Mouse (Mus musculus) mature B cell (primary cell): Measurements from ENCODE around the gene Crx.
"Not testable (repeated sequence)": the region's sequence is repeated elsewhere in the genome, so short reads cannot be mapped to it uniquely, and the experiment has no call there.

ENCODE experiments used
- in situ Hi-C: fragments of 300-500 bp; cut with MboI; formaldehyde crosslinking; loops from 2 replicates; pipeline ENCODE4 v1.14.3; 2019

Crx gene

DNA sequence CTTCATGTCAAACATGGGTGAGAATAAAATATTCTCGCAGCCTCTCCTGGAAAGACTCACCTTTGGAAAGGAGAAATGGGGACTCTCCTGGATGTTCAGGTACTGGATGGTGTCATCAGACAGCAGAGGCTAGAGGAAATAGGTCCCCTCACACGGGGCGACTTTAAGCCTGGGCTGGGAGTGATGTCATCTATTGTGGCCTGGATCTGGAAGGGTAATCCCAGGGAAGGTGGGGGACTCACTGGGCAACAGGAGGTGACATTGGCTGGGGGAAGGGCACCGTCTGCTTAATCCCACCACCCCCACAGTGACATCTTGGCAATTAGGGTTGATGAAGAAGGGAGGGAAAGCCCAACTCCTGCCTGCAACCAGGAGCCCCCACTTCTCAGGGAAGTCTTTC is at the start of gene Crx:
Gene Crx, minus strand, starts transcription at position 213 of the 400 bp plus-strand sequence.
- in situ Hi-C loops = no loop called here

GRCm38 (mm10) chr7:15922220-15922773 is 42.5 kb upstream of the Crx start, which contains the start of gene Selenow:
Selenow (minus strand) TSS chr7:15922402.
- in situ Hi-C loops = no loop called here

DNA sequence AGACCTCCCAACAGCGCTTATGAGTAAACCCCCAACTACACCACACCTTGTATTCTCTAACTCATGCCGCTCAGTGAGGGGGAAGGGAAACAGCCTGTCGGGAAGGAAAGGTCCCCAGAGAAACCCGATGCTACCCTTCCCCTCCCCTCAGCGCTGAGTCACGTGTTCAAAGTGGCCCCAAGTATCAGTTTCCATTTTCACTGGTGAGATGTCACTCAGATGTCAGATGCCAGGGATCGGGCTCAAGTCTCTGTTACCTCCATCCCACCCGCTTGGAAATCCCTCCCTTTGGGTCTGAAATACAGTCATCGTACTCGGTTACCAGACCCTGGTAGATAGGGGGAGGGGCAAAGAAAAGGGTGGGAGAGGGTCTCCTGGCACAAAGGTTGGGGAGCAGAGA is 42.0 kb upstream of the Crx start:
- in situ Hi-C loops = no loop called here

- in situ Hi-C loops = no loop called here
Observed at GRCm38 (mm10) chr7:15920645-15921190, 41.0 kb upstream of the Crx start.

DNA sequence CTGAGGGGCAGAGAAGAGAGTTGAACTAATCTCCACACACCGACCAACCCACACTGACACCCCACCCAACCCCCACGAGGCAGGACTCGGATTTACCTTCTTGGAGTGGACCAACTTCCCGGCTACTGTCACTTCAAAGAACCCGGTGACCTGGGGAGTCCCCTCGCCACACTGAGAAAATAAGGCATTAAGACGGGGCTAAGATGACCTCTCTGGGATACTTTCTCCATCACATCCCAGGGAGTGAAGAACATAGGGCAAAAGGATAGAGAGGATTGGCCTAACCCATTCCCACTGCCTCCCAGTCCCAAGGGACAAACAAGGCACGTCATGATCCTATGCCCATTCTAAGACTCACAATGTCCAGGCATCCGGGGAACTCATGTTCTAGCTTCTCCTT is 40.2 kb upstream of the Crx start:
- in situ Hi-C loops = no loop called here

- in situ Hi-C loops = no loop called here
Observed at GRCm38 (mm10) chr7:15918371-15918770, 38.6 kb upstream of the Crx start.

GRCm38 (mm10) chr7:15916996-15917395 is 37.2 kb upstream of the Crx start:
- in situ Hi-C loops = no loop called here

DNA sequence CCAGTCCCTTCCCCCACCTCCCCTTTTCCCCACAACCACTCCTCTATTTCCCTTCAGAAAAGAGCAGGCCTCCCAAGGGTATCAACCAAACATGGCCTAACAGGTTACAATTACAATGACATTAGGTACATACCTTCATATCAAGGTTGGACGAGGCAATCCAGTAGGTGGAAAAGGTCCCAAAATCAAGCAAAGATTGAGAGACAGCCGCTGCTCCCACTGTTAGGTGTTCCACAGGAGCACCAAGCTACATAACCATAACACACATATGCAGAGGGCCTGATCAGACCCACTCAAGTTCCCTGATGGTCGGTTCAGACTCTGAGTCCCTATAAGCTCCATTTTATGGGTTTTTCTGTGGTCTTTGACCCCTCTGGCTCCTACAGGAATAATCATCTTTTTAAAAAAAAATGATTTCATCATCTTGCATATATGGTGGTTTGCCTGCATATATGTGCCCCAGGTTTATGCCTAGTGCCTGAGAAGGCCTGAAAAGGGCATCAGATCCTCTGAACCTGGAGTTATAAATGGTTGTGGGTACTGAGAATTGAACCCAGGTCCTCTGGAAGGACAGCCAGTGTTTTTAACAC is 36.5 kb upstream of the Crx start:
- in situ Hi-C loops = no loop called here

- in situ Hi-C loops = not testable (repeated sequence)
Observed at GRCm38 (mm10) chr7:15915695-15916094, 35.9 kb upstream of the Crx start.

GRCm38 (mm10) chr7:15914751-15915150 is 35.0 kb upstream of the Crx start:
- in situ Hi-C loops = no loop called here

GRCm38 (mm10) chr7:15914252-15914651 is 34.5 kb upstream of the Crx start:
- in situ Hi-C loops = no loop called here

DNA sequence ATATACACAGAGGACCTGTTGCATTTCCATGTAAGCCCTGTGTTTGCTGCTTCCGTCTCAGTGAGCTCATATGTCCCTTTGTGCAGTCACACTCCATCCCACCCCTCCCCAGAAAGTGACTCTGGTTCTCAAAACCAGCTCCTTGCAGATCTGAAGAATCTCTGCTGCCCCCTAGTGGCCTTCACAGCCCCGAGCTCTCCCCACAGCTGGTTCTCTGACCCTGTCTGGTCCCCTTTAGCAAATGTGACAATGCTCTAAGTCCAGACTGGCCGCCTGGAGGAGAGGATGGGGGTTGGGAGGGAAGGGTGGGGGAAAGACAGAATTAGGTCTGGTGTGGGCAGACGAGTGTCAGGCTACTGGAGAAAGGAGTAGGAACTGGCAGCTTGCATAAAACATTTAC is 32.4 kb upstream of the Crx start:
- in situ Hi-C loops = no loop called here

DNA sequence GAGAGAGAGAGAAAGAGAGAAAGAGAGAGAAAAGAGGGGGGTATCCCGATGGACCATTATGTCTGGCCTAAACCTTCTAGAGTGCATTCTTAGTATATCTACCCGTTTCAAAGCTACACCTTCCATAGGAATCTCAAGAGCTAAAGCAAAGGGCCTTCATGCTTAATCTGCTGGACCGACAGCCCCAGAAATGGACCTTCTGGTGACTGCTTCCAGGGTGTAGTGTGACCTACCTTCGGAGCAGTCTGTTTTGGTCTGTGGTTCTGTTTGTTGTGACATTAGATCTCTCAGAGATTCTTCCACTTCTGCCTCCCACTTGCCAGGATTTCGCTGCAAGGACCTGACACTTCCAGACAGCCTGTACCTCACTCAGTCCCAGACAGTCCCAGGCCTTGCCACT is 30.8 kb upstream of the Crx start:
- in situ Hi-C loops = no loop called here

DNA sequence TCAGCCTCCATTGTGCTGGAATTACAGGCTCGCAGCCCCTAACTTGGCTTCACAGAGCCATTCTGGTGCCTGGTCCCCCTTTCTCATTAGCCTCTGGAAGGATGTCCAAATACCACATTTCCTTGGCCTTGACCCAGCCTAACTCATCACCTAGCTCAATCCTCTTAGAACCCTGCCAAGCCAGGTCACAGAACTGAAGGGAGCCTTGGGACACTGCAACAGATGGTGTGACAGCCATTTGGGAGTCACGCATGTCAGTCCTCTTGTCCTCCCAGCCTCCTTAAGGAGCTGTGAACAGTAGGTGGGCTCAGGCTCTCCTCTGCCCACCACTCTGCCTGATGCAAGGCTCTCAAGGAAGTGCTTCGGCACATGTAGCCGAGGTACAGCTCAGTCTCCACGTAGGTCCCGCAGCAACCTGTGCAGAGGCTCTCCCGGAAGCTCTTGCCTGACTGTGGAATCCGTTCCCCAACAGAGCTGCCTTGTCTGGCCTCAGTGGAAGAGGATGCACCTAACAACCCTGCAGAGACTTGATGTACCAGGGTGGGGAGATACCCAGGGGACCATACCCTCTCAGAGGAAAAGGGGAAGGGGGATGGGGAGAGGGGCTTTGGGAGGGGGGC is 28.3 kb upstream of the Crx start:
- in situ Hi-C loops = no loop called here

DNA sequence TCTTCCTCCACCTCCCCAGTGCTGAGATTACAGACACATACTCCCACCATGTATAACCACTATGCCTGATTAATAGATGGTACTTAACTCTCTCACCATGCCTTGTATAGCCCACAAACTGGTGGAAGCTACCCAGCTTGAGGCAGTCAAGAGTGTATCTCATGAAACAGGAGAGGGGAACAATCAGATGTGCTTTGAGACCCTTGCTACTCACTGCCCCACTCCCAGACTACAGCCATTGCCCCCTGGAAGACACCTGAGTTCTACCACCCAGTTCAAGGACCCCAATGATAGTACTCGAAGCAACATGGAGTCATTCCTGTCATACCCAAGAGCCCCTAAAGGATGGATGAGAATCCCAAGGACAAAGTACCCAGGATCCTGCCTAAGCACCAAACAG is 26.8 kb upstream of the Crx start:
- in situ Hi-C loops = no loop called here

DNA sequence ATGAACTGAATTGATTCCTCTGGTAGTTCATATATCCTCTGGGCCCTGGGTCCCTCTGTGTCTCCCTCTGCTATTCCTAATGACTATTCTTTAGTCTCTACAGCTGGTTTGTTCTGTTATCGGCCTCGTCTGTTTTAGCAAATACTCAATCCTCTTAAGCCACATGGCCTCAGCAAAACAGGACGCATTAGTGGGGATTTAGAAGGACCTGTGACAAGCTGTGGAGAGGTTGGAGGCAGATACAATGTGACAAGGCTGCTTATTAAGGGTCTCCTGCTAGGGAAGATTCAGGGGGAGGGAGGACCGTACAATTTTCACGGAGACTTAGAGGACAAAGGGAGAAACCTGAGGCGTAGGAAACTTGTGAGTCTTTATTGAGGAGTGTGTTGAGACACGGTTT is 26.1 kb upstream of the Crx start:
- in situ Hi-C loops = no loop called here

GRCm38 (mm10) chr7:15901366-15902048 is 21.7 kb upstream of the Crx start:
- in situ Hi-C loops = no loop called here

GRCm38 (mm10) chr7:15894251-15894650 is 14.5 kb upstream of the Crx start:
- in situ Hi-C loops = no loop called here

GRCm38 (mm10) chr7:15884127-15884526 is 4.4 kb upstream of the Crx start:
- in situ Hi-C loops = no loop called here

DNA sequence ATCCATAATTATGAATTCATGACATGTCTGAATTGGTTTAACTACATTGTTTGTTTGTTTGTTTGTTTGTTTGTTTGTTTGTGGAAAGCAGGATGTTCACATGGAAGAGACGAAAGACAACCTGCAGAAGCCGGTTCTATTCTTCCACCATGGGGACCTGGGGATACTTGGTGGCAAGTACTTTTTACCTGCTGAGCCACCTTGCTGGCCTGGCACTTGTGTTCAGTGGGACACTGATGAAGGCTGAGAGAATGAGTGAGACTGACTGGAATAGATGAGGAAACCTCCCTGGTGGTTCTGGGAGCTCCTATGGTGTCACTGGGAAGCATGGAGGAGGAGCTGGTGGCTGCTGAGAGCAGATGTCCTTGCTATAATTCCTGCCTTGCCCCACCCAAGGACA is 2.5 kb upstream of the Crx start, which contains the start of gene Crxos:
Gene Crxos, plus strand, starts transcription at position 301 of the 400 bp plus-strand sequence.
- in situ Hi-C loops = no loop called here

GRCm38 (mm10) chr7:15881831-15882230 is 2.1 kb upstream of the Crx start:
- in situ Hi-C loops = no loop called here

GRCm38 (mm10) chr7:15881388-15881787 is 1.6 kb upstream of the Crx start:
- in situ Hi-C loops = no loop called here

- in situ Hi-C loops = no loop called here
Observed at GRCm38 (mm10) chr7:15864104-15864503, 15.7 kb downstream of the Crx start.
